Mouse (Mus musculus) heart, postnatal 0 days (tissue): ENCODE measurements around the gene Orm2.

ENCODE experiments used
- CTCF ChIP-seq: IDR thresholded peaks from 2 replicates; pipeline ENCODE4 v1.5.1; 2016; ENCODE audit warnings: antibody characterized with exemption, control low read depth, low read depth
- EP300 ChIP-seq: IDR thresholded peaks from 2 replicates; pipeline ENCODE4 v1.6.1; 2016; ENCODE audit warnings: antibody characterized with exemption, low read depth

GRCm38 (mm10) chr4:63391322-63391721 is 29.1 kb downstream of the Orm2 start:
- TF ChIP-seq CTCF (no peak), EP300 (no peak)
